Mouse (Mus musculus): ENCODE data around the gene Wnt1. TPM values are rescaled to one million over a fixed set of nuclear protein-coding genes. Genes with fewer than 3 reads are reported as not detected.
"Not testable (repeated sequence)": the region's sequence is repeated elsewhere in the genome, so short reads cannot be mapped to it uniquely, and the experiment has no call there.

The Wnt1 gene
- not detected for total RNA-seq (2021)
- long read RNA-seq, experiment 1 = 0 reads
- long read RNA-seq, experiment 2 = 0 reads

DNA sequence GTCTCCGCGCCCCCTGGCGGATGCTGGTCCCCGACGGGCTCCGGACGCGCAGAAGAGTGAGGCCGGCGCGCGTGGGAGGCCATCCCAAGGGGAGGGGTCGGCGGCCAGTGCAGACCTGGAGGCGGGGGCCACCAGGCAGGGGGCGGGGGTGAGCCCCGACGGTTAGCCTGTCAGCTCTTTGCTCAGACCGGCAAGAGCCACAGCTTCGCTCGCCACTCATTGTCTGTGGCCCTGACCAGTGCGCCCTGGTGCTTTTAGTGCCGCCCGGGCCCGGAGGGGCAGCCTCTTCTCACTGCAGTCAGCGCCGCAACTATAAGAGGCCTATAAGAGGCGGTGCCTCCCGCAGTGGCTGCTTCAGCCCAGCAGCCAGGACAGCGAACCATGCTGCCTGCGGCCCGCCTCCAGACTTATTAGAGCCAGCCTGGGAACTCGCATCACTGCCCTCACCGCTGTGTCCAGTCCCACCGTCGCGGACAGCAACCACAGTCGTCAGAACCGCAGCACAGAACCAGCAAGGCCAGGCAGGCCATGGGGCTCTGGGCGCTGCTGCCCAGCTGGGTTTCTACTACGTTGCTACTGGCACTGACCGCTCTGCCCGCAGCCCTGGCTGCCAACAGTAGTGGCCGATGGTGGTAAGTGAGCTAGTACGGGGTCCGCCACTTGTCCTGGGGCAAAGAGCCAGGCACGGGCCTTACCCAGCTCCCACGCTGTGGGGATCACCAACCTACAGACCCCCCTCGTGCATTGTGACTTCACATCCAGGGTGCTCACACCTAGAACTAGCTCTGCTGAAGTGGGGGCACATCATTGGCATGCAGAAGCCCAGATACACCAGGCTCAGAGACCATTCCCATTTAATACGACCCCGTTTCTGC lies at the start of gene Wnt1:
Gene Wnt1, plus strand, starts transcription at position 197 of the 875 bp plus-strand sequence.
- intact Hi-C loops (cut with DNase I) = loop anchor here (5.0 to 10.0 kb wide), 2 partner anchors 63 to 85 kb away; partner anchors contain the start of genes Ccdc65 and Fkbp11
- DNase-seq = peak; percentile 73 to 77

GRCm38 (mm10) chr15:98740219-98740618 lies 49.4 kb upstream of the Wnt1 start:
- DNase-seq = no peak
- intact Hi-C loops (cut with DNase I) = no loop called here

- DNase-seq = no peak
- intact Hi-C loops (cut with DNase I) = no loop called here
Measured at GRCm38 (mm10) chr15:98742766-98743428, 46.8 kb upstream of the Wnt1 start.

- DNase-seq; intact Hi-C loops (cut with DNase I): not testable (repeated sequence)
Measured at GRCm38 (mm10) chr15:98743863-98744262, 45.8 kb upstream of the Wnt1 start.

- intact Hi-C loops (cut with DNase I) = no loop called here
- DNase-seq = no peak
Measured at GRCm38 (mm10) chr15:98746344-98746965, 43.2 kb upstream of the Wnt1 start.

DNA sequence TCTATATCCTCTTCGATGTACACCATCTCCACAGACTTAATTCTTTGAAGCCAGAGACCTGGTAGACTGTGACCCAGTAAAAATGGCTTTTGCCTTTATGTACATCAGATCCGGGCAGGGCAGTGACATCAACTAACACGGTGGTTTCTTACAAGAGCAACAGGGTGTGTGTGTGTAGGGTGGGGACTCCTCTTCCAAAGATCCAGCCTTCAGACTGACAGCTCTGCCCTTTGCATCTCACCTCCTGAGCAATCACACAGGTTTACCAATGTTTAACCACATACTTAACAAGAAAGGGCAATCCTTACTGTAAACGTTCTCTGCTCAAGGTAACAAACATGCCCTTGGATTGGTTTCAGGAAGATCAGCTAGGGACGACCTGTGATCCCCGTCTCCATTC lies 42.4 kb upstream of the Wnt1 start:
- intact Hi-C loops (cut with DNase I) = no loop called here
- DNase-seq = no peak

DNA sequence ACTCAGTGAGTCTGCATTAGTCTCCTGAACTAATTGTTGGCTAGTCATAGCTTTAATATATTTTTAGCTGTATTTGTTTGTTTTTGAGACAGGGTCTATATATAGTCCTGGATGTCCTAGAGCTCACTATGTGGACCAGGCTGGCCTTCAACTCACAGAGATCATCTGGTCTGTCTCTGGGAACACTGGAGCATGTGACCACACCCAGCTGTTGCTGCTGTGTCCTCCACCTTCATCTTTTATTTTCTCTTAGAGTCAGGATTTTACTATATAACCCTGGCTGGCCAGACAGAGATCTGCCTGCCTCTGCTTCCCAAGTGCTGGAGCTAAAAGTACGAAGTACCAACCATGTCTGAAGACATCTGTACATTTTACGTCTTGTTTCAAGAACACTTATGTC lies 40.6 kb upstream of the Wnt1 start:
- intact Hi-C loops (cut with DNase I) = no loop called here
- no peak for DNase-seq

DNA sequence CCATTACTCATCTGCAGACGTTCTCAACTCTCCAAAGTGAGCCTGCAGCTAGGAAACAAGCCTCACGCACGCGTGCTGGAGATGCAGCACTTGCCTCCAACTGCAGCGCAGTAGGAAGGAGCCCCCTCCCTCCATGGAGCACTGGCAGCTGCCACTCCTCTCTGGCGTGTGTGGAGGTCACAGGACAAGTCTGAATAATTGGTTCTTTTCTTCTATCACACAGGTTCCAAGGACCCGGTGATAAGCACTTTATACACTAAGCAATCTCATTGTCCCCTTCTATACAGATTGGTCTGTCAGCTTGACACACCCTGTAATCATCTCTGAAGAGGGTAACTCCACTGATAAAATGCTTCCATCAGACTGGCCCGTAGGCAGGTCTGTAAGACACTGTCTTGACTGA lies 36.6 kb upstream of the Wnt1 start:
- intact Hi-C loops (cut with DNase I) = no loop called here
- DNase-seq = no peak

GRCm38 (mm10) chr15:98754125-98754524 lies 35.5 kb upstream of the Wnt1 start:
- DNase-seq = no peak
- intact Hi-C loops (cut with DNase I) = no loop called here

GRCm38 (mm10) chr15:98762201-98762621 lies 27.4 kb upstream of the Wnt1 start:
- DNase-seq = peak; percentile 68 to 73
- intact Hi-C loops (cut with DNase I) = loop anchor here (5.0 kb wide), 1 partner anchor 35 kb away; no protein-coding TSS in a partner anchor

GRCm38 (mm10) chr15:98762670-98763529 lies 26.8 kb upstream of the Wnt1 start, which contains the start of gene Arf3:
Gene Arf3 (minus strand): TSS chr15:98763214.
- DNase-seq = peak; percentile 97 to 98
- intact Hi-C loops (cut with DNase I) = loop anchor here (5.0 kb wide), 1 partner anchor 34 kb away; no protein-coding TSS in a partner anchor

DNA sequence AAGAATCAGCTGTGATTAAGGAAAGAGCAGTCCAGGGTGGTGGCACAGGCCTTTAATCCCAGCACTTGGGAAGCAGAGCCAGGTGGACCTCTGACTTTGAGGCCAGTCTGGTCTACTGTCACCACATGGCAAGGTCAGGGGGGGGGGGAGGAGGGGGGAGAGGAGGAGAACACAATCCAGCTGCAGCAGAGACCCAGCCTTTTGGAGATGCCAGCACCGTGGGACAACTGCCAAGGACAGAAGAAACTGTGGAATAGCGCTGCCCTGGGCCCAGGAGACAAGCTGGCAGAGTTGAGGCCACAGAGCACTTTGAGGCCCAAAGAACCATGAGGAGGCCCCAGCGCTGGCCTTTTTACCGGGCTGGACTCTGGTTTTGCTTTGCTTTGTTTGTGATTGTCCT lies 23.7 kb upstream of the Wnt1 start:
- DNase-seq = no peak
- intact Hi-C loops (cut with DNase I) = no loop called here

DNA sequence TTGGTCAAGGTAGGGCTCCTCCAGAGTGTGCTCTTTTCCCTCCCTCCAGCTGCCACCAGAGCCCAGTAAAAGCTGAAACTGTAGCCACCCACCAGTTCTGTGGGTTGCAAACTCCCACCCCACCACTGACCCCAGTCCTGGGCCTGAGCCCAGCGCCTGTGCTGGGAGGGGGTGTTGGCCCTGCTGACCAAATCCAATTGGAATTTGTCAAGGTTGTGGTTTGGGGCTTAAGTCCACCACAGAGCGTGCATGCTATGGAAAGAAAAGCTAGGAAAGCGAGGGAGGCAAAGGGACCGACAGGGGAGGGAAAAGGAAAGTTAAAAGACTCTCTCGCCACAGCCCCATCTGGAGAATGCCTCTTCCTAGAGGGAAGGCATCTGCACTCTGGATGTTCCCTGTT lies 21.4 kb upstream of the Wnt1 start:
- no peak for DNase-seq

GRCm38 (mm10) chr15:98771813-98772425 lies 17.7 kb upstream of the Wnt1 start:
- intact Hi-C loops (cut with DNase I) = no loop called here
- no peak for DNase-seq

More for the DNA sequence above, 21.4 kb upstream of the Wnt1 start:
- intact Hi-C loops (cut with DNase I) = no loop called here

DNA sequence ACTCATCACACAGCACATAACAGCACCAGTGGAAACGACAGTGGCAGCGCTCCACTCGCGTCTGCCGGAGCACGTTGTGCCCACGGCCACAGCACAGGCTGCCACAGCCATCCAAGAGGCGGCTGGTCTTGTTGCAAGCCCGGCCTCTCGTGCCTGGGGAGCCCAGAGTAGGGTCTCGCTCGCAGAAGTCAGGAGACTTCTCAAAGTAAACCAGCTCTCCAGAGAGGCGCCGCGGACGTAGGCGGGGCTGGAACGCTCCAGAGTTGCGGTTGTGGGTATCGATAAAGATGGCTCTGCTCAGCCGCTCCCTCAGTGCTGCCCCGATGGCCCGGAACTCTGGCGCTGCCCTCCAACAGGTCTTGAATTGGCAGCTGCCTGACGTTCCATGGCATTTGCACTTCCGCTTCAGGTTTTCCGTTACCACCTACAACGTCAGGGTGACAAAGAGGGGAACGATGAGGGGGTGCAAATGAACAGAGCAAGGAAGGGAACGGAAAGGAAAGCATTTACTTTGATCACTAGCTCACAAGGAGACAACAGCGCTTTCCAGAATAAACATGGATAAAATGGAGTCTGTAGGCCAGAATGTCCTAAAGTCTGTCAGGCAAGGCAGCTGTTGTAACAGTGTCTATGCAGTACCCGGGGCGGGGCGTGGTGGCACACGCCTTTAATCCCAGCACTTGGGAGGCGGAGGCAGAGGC lies 17.0 kb upstream of the Wnt1 start:
- no peak for DNase-seq
- intact Hi-C loops (cut with DNase I) = no loop called here

DNA sequence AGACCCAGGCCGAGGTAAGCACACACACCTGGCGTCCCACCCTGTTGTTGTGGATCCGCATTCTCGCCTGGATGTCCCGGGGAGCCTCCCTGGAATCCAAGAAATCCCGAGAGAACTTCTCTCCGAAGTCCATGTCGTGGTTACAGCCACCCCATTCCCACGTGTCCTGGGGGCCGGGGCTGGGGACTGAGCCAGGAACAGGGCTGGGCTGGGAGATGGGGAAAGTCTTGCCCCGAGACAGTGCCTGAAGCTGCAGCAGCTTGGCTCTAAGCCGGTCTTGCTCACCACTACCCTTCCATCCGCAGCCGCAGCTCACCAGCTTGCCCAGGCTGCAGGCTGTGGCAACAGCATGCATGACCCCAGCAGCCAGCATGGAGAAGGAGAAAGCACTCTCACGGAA lies 15.6 kb upstream of the Wnt1 start:
- DNase-seq = no peak
- intact Hi-C loops (cut with DNase I) = no loop called here

- no peak for DNase-seq
- intact Hi-C loops (cut with DNase I) = no loop called here
Measured at GRCm38 (mm10) chr15:98775533-98775932, 14.1 kb upstream of the Wnt1 start.

DNA sequence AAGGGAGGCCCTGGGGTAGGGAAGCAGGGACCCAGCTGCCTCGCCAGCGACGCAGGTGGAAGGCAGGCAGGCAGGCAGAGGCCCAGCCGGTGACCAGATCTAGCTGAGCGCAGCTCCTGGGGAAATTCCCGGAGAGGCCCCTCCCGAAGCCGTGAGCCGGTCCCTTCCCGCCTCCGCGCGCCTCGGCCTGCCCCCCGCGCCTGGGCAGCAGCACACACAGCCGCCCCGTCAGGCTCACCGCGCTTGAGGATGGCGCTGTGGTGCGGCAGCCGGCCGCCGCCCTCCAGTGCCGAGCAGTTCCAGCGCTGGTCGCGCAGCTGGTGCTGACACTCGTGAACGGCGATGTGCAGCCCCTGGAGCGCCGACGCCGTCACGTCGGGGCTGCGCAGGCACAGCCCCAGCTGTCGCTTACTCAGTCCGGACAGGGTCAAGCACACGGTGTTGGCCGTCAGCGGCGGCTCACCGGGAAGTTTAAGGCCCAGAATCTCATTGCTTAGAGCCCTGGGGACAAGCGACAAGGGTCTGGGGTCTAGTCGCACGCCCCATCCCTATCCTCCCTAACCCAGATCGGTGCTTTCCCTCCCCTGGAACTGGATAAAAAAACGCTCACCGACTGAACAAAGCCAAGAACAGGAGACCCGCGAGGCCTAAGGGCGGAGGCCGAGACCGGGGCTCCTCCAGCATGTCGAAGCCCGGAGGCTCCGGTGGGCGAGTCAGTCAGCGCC lies 13.2 kb upstream of the Wnt1 start:
- intact Hi-C loops (cut with DNase I) = no loop called here
- DNase-seq = peak in 1 of 2 experiments; percentile 47

Data from heart, postnatal 14 days (tissue).